Mouse (Mus musculus) R1 (cell line): Measurements from ENCODE around the gene Ciita.

ENCODE experiments used
- DNase-seq: peaks from one replicate; pipeline ENCODE4 v3.0.0-alpha.2; 2018; ENCODE audit warnings: low read depth, low spot score

Gene Ciita

DNA sequence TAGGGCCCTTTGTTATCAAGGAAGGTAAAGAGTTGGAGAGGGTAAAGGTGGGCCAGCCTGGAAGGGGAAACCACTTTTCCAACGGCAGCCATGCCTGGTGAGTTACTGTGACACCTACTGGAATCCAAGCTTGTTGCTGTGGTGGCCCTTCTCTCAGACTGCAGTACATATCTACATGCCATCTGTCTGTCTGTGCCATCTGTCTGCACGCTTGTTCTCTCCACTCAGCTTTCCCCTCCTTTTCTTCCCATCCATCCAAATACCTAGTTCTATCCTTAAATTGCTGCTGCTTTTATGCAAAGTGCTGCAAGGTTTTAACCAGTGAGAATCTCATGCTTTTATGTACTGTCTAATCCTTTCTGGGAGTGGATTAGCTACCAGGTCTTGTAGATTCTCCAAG, 69.7 kb downstream of the Ciita start:
- no peak for DNase-seq

DNA sequence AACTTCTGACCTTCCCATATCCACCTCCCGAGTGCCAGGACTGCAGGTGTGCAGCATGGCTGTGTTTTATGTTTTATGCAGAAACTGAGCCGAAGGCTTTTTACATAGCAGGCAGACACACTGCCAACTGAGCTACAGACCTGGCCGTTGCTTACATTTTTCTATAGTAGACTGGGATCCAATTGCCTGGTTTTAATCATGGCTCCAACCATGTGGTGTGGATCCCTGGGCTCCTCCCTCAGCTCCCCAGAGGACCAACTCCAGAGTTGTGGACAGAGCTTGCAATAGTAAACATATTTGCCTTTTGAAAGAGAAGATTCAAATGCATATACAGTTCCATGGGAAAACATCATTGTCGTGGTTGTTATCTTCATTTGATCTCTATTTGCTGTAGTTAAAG, 71.7 kb downstream of the Ciita start:
- DNase-seq, result no peak

DNA sequence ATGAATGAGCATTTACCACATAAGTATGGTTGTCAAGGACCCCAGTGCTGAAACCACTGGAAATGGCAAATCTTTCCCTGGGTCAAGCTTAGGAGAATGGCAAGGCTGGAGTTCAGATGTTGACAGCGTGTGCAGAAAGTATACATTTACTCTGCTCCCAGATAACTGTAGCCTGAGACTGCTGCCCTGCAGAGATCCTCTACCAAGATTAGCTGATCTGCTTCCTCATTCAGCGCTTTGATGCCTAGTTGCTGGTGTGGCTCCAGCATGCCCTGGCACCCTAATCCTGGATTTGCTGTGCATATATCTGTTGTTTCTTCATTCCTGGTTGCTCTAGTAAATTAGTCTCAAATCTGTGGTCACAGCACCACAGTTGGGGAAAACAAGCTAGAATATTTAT, 74.0 kb downstream of the Ciita start:
- no peak for DNase-seq

GRCm38 (mm10) chr16:10559991-10560390, 80.1 kb downstream of the Ciita start:
- DNase-seq, result no peak

- peak; percentile 69 for DNase-seq
These were observed 85.5 kb downstream of the Ciita start for GRCm38 (mm10) chr16:10565278-10565885.

GRCm38 (mm10) chr16:10567153-10567552, 87.3 kb downstream of the Ciita start:
- no peak for DNase-seq

- DNase-seq, result no peak
These were observed 90.0 kb downstream of the Ciita start for GRCm38 (mm10) chr16:10569809-10570395.

GRCm38 (mm10) chr16:10570708-10571107, 90.8 kb downstream of the Ciita start:
- no peak for DNase-seq

GRCm38 (mm10) chr16:10571820-10572219, 92.0 kb downstream of the Ciita start:
- peak; percentile 16 for DNase-seq

- DNase-seq, result no peak
These were observed 95.1 kb downstream of the Ciita start for GRCm38 (mm10) chr16:10574936-10575335.

GRCm38 (mm10) chr16:10575915-10576314, 96.1 kb downstream of the Ciita start:
- no peak for DNase-seq

GRCm38 (mm10) chr16:10577548-10577947, 97.7 kb downstream of the Ciita start:
- DNase-seq, result no peak
